Mouse (Mus musculus) frontal cortex, postnatal 10 days (tissue): ENCODE measurements around the gene Phtf1.

Experiments
- DNase-seq, 2 experiments: peaks; one replicate each; pipeline ENCODE4 v3.0.0; 2022; ENCODE audit warnings: low spot score in 2 of 2, mixed read lengths in 1 of 2

Gene Phtf1

DNA sequence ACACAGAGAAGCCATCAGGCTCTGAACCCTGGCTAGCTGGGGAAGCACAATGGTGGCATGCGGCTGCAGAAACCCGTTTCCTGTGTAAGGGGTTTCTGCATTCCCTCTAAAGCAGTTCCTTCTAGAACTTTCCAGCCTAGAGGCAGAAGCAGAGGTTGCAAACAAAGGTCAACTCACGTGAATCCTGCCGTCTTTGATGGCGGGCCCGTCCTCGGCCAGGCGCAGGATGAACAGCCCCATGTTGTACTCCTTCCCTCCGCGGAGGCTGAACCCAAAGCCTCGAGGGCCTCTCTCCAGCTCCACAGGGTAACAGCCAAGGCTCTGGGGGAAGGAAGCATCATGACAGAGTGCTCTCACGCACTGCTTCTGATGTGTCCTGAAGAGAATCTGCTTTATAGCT is 52.2 kb downstream of the Phtf1 start:
- DNase-seq = no peak

DNA sequence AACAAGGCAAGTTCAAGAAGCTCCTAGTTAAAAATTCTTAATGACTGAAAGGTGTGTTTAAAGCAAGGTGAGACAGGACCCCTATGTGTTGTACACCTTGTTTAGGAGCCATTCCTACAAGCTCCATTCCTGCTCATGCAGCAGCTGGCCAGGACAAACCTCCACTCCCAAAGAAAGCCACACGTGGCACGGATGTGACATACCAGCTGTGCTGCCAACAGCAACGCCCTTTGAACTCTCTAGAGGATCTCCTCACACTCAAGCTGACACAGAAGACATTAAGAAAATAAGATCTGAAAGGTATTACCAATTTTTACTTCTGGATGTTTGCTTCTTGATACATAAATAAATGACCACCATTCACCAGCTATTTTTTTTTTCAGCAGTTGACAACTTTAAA is 59.0 kb downstream of the Phtf1 start:
- no peak for DNase-seq

DNA sequence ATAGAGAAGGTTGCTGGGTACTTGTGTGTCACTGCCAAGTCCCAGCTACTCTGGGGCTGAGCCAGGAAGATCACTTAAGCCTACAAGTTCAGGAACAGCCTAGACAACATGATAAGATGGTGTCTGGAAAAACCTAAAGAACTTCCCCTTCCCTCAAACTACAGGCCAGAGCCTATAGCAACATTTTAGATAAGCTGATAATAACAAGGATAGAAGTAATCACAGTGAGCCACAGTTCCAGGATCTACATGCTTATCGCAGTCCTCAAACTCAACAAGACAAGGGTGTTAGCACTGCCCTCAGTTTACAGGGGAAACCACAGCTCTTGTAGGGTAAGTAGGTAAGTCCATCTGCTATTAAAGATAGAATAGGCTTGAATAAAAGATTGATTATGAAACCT is 64.2 kb downstream of the Phtf1 start:
- no peak for DNase-seq

DNA sequence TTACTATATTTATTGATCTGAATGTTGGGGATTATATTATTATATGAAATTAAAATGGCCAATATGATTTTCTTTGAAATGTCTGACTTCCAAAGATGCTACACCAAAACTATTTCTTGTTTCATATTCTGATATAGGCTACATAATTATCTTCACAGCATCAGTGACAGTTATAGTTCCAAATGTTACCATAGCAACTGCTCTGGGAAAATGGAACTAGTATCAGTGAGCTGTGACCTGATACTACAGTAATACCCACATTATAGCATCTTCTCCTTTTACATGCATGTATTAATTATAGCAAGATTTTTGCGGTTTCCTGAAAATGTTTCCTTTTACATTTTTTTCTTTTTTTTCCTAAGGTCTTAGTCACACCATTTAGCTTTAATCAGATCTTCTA is 64.8 kb downstream of the Phtf1 start:
- no peak for DNase-seq

DNA sequence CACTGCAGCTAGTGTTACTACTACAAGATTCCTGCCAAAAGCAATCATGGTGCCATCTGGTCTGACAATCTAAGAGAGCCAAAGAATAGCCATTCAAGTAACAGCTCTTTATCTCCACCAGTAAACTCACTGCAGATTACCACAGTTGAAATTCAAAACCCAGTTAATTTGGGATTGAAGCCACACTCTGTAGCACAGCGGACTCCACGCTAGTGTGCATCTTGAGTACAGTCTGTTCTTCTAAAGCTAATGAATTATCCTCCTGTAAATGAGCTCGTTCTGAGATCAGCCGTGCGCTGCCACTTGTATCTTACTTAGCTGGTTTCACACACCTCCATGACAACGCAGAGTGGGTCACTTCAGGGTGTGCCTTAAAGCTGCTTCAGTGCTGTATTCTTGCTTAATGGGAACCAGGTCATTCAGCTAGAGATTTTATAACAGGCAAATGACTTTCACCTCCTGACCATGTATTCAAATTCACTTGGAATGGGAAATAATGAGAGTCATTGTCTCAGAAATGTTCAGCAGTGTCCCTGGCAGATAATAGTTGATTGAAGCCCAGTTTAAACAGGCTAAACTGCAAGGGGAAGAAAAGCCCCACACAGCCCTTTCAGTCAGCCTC is 91.2 kb downstream of the Phtf1 start:
- peak; percentile 21 to 67 for DNase-seq

DNA sequence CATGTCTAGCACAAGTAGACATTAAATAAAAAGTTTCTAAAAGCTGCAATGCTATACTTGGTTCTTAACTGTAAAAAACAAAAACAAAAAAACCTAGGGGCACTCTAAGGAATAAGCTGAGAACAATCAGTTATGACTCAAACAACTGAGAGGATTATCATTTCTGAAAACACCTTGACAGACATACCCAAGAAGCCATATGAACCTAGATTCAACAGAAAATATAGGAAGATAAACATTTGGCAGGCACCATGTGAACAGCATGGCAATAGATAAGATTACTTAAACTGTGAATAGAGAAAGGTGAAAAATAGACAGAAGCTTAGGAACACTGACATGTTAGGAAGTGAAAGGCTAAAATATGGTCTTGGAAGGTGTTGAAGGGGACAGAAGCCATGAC is 101.5 kb downstream of the Phtf1 start:
- no peak for DNase-seq
